Mouse (Mus musculus) spleen, postnatal 4 days (tissue): ENCODE measurements around the gene Gm13769.
"Not testable (repeated sequence)": the region's sequence is repeated elsewhere in the genome, so short reads cannot be mapped to it uniquely, and the experiment has no call there.

Experiments used
- DNase-seq, 2 experiments: peaks; one replicate each; pipeline ENCODE4 v3.0.0; 2022; ENCODE audit warnings: low spot score in 2 of 2

The Gm13769 gene

DNA sequence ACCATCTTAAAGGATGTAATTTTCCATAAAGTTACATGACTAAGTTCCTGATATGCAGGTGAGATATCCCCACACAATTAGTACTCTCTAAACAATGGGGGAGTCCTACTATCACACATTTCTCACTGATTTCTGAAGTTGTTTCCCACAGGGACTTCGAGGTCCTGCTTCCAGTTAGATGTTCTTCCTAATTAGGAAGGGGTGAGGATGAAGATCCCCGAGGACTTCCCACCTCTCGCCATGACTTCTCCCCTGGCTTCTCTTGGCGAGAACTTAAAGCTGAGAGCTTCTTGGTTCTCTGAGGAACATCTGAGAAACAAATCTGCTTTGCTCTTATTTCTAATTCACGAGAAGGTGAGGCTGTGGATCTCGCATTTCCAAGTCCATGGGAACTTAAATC, at the start of gene Gm13769:
Gene Gm13769 (plus strand): TSS at position 301 of the 400 bp plus-strand sequence.
- not testable (repeated sequence) for DNase-seq

DNA sequence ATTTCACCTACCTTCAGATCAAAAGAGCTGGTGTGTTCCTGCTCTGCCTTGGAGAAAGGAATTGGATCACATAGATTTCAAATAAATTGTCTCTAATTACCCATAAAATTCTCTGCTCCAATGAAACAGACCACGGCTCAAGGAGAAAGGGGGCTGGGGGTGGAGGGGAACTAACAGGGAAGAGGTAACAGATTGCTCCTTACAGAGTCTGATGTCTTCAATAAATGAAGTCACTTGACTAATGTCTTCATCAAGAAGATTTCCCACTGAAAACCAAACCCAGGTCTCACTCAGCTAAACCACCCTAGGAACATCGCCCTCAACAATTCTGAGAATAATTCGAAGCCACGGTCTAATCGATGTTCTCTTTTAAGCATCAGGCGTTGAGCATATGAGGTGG, 29.3 kb upstream of the Gm13769 start, which contains the start of gene Olfr1272:
Gene Olfr1272 (minus strand): TSS at position 101 of the 400 bp plus-strand sequence.
- no peak for DNase-seq

DNA sequence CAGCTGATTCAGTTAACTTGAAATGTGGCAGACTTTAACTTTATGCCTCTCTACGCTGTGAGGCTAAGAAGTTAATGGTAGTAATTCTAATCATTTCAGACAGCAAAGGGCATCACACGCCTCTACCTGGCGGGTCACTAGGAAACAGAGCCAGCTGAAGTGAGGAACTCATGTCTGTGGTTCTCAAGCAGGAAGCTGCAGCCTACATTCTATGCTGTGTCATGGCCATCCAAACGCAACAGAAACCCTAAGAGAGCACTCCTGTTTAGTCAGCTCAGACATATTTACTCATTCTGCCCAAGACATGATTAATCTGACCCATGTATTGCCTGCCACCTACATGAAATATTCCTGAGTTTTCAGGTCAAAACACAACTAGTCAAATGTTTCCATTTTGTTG, 24.7 kb downstream of the Gm13769 start:
- DNase-seq = not testable (repeated sequence)

DNA sequence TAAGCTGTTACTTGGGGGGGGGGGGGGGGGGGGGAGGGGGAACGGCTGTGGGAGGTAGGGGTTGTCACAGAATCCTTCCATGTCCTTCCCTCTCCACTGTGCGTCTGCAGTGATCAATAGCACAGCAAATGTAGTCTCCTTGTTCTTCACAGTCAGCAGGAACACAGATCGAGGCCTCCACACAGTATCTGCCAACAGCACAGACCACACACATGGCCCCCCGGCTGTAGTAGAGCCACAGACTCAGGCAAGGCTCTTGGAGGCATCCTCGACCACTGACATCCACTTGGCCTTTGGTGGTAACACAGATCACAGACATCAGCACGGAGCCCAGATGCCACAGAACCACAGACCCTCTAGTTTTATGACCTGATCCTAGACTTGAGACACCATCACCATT, 29.0 kb downstream of the Gm13769 start:
- not testable (repeated sequence) for DNase-seq

DNA sequence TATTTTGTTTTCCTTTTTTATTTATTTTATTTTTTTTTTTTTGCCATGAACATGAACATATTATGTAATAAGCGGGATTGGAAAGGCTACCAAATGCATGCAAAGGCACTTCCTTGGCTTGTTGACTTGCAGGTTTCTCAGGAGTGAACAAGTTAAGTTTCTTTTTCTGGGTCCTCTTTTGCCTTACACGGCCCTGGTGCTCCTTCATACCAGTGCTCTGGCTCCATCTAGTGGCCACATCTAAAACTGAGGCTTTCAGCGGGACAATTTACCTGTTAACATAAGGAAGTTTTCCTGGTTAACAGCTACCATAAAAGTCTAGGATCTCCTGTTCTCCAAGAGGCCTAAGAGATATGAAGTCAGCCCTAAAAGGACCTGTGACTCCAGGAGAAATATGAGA, 29.5 kb downstream of the Gm13769 start:
- not testable (repeated sequence) for DNase-seq

DNA sequence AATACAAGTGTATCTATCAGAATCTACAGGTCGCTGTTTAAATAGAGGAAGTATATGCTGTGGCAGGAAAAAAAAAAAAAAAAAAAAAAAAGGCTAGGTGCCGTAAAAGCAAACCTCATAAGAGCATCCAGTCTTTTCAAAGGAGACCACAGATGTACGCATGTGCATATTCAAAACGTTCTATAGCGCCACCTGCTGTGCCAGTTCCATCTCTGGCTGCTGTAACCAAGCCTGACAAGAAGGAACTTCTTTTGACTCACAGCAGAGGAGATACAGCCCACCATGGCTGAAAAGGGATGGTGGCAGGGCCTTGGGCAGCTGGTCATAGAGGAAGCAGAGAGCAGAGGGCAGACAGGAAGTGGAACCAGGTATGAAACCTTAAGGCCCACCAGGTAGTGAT, 37.2 kb downstream of the Gm13769 start:
- DNase-seq = not testable (repeated sequence)

DNA sequence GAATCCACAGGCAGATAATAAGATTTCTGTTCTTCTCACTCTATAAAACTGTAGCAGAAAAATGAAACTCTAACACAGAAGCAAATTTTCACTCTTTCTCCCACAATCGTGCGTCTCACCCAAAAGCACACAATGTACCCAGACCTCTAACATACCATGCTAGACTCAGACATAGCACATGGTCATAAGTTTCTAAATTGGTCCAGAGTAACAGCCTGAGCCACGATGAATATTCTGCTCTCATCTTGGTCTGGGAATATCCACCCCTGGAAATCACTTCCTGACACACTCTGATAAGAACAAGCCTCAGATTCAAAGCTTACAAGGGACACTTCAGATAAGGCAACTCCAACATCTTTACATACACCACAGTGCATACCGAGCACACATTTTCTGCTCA, 38.2 kb downstream of the Gm13769 start:
- not testable (repeated sequence) for DNase-seq
